Mouse (Mus musculus) lung, postnatal 14 days (tissue): Measurements from ENCODE around the gene Zfp646.
A peak's percentile ranks its signal among the peaks of the same experiment; 100 is the strongest.

ENCODE experiments used
- DNase-seq: peaks from one replicate; pipeline ENCODE4 v3.0.0; 2021

Zfp646 gene

DNA sequence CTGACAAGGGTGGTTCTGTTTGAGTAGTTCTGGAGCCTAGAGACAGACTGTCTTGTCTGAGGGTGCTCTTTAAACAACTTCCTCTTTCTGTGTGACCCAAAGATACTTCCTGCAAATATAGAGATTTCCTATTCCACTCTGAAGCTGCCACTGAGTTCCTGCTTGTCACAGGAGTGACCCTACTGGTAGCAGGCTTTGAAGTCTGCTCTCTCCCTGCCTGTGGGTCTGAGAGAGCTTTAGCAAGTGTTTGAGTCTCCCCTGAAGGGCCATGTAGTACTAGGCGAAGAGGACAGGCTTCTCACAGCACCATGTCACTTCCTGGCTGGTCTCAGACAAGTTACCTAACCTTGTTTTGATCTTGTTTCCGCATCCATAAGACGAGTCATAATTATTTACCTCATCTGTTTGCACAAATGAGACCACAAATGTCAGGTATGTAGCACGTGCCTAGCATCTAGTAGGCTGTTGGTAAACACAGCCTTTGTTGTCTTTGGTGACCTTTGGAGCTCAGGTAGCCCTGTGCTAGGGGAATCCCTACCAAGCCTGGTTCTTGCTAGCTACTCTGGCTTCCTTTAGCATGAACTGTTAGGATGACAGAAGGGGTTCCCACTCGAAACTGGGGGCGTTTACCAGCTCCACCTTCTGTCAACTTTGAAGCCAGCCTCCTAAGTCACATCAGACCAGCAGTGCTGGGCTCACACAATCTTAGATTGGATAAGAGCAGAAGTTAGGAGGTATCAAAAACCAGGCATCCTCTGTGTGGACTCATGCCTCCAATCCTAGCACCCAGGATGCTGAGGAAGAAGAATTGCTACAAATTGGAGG is 46.6 kb downstream of the Zfp646 start:
- DNase-seq = no peak

- DNase-seq = no peak
Observed at GRCm38 (mm10) chr7:127923714-127924113, 47.7 kb downstream of the Zfp646 start.

DNA sequence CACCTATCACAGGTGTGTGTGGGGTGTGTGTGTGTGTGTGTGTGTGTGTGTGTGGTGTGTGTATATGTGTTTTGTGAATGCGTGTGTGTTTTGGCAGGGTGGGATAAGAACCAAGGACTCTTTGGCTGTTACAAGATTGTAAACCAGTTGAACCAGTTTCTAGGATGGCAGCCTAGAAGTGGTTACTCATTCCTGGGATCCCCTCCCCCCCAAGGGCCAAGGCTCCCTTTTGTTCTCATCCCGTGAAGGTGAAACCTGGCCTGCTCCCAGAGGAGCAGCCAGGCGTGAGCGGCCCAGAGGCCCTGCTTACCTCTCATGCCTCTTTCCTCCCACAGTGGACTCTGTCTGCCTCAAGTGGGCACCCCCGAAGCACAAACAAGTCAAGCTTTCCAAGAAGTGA is 49.2 kb downstream of the Zfp646 start:
- peak; percentile 66 for DNase-seq

DNA sequence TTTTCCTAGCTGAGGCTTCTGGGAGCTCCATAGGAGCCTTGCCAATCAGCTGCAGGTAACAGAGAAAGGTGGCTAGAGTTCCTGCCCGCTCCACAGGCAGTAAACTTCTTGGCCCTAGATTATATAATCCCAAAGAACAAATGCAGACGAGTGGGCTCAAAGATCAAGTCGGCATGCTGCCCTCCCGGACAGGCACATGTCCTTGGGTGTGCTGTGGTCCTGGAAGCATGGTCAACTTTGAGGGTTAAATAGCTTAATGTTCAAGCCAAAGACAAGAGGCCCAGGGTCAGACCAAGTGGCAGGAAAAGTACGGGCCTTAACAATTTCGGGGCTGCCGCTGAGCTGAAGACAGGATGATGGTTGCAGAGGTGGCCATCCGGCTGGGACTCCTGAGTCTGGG is 50.0 kb downstream of the Zfp646 start:
- DNase-seq = no peak

GRCm38 (mm10) chr7:127926846-127927245 is 50.8 kb downstream of the Zfp646 start:
- DNase-seq = no peak

GRCm38 (mm10) chr7:127927726-127928125 is 51.7 kb downstream of the Zfp646 start:
- DNase-seq = no peak

- DNase-seq = no peak
Observed at GRCm38 (mm10) chr7:127928596-127928995, 52.6 kb downstream of the Zfp646 start.

GRCm38 (mm10) chr7:127929923-127930322 is 53.9 kb downstream of the Zfp646 start, which contains the start of gene Prss8:
Gene Prss8, minus strand, starts transcription at chr7:127930104.
- DNase-seq = peak; percentile 74

DNA sequence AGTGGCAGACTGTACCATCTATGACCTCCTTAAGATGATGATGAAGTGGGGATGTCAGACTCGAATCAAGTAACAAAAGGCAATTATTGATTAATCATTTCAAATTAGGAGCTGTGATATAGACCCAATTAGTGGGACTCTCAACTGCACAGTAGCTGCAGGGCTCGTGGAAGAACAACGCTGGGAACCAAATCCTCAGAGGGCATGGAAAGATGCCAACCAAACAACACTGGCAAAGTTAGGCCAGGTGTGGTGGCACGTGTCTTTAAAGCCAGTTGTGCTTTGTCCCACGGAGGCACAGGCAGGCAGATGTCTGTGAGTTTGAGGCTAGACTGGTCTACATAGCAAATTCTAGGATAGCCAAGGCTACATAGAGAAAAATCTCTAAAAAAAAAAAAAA is 54.6 kb downstream of the Zfp646 start:
- DNase-seq = no peak

GRCm38 (mm10) chr7:127931351-127932135 is 55.5 kb downstream of the Zfp646 start:
- DNase-seq = peak; percentile 63

DNA sequence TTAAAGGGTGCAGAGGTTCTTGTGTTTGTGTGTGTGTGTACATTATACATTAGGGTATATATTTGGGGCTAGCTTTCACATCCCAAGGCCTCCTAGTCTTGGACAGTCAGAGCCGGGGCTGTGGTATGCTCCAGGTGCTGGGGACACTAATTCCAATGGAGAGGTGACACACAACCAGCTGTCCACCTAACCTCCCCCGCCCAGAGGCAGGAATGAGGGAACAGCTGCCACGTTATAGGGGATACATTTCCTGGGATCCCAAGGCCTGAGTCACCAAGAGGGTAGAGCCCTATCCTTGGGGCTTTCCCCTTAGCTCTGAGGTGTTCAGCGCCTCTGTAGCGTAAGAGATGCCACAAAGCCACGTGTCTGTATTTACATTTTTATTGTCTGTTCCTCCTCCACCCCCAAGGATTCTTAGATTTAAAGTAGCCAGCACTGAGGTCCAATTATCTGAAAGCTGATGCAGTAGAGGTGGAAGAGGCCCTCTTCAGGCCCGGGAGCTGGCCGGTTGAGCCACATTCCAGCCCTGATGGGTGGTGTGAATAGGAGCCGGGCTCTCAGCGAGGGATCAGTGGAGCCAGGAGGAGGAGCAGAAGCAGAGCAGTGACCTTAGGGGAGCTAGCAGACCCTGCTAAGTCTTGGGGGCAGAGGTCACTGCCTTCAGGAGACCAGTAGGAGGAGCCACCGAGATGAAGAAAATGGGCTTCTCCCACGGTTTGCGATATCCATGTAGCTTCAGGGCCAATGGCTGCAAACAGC is 56.4 kb downstream of the Zfp646 start:
- peak; percentile 63 for DNase-seq

- no peak for DNase-seq
Observed at GRCm38 (mm10) chr7:127934075-127934474, 58.1 kb downstream of the Zfp646 start.

DNA sequence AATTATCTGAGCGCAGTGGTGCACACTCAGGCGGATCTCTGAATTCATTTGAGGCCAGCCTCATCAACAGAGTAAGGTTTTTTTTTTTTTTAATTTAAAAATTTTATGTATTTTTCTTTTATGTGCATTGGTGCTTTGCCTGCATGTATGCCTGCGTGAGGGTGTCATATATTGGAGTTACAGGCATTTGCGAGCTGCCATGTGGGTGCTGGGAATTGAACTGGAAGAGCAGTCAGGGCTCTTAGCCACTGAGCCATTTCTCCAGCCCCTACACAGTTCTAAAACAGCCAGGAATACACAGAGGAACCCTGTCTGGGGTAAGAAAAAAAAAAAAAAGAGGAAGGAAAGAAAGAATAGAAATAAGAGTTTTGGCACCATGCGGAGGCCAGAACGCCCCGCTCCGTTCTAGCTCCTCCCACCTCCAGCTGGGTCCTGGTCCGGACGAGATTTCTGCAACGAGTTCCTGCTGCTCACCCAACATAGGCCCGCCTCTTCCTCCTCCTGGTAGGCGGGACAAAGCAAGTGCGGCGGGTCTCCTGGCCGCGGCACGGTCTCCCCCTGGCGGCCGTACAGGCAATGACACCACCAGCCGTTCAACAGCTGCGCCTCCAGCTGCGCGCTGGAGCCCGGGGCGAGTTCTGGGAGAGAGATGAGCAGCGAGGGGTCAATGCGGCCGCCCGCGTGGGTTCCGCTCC is 59.2 kb downstream of the Zfp646 start:
- peak; percentile 97 for DNase-seq
